Mouse (Mus musculus): ENCODE data around the gene Tmem9b. TPM values are rescaled to one million over a fixed set of nuclear protein-coding genes. Genes with fewer than 3 reads are reported as not detected.

The Tmem9b gene
- polyA plus RNA-seq (2014; fragmentation: Nextera tagmentation; extraction: Ambion mirVana): 58.9 and 61.9 TPM in 2 replicates

DNA sequence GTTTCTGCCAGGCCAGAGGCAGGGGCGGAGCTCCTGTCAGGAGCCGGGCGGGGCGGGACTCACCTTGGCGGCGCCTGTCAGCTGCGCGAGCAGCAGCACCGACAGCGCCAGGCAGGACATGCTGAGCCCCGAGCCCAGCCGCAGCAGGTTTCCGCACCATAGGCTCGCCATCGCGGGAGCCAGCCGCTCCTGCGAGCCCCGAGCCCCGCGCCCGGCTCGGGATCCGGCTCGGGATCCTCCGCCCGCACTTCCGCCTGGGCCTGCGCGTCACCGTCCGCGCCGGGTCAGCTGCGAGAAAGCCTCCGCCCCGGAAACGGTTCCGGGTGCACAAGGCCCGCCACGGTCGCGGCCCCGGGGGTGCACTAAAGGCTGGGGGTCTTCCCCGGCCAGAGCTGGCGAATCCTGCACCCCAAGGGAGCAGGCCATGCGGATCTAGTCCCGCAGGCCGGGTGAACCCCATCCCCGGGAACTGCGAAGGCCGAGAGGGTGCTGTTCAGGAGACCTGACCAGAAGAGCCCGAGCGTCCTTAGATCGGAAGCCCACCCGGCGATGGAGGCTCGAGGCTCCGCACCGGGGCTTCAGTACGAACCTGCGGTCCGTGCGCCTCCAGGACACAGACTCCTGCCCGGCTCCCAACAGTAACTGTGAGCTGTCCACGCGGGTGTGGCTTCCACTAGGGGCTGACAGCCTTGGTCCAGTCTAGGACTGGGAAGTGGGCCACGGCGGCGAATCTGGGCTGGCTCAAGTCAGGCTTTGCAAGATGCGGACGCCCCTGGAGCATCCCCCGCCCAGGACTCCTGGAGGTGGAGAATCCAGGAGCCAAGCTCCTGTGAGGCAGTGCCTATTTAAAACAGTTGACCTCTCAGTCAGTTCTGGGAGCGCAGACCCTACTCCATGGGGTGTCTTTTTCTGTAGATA, at the start of gene Tmem9b:
Gene Tmem9b, minus strand, starts transcription at position 868 of the 918 bp plus-strand sequence.
- H3K4me3 ChIP-seq (ENCODE audit: low read depth, low read length): peak within 1 kb of the TSS; percentile 82
- peak within 1 kb of the TSS; percentile 87 for H3K4me2 ChIP-seq
- H3K27ac ChIP-seq (ENCODE audit: low read depth, low read length): peak within 1 kb of the TSS; percentile 70
- H3K27me3 ChIP-seq (ENCODE audit: control insufficient read depth, insufficient read depth, low read length): no peaks in the 10 kb centered on the region
- ATAC-seq (replicated peaks; ENCODE audit: insufficient number of reproducible peaks, low FRiP score, low TSS enrichment): peak; percentile 85
- 0% methylated on average over 73 of the region's 74 CpGs for WGBS (ENCODE audit: insufficient replicate concordance)
- H3K36me3 ChIP-seq (ENCODE audit: control insufficient read depth, insufficient read depth, low read length): no peaks in the 10 kb centered on the region; the same call in 1 of the 2 replicates
- no peaks in the 10 kb centered on the region for H3K9me3 ChIP-seq (replicated peaks; ENCODE audit: control insufficient read depth, low read length)
- peak within 1 kb of the TSS; percentile 90 for H3K9ac ChIP-seq (ENCODE audit: low read depth, low read length)
- H3K4me1 ChIP-seq (ENCODE audit: control insufficient read depth, insufficient read depth, low read length): 0 out of 2 replicates have a peak, but pooled peaks cover 6% of the 10 kb centered on the region

DNA sequence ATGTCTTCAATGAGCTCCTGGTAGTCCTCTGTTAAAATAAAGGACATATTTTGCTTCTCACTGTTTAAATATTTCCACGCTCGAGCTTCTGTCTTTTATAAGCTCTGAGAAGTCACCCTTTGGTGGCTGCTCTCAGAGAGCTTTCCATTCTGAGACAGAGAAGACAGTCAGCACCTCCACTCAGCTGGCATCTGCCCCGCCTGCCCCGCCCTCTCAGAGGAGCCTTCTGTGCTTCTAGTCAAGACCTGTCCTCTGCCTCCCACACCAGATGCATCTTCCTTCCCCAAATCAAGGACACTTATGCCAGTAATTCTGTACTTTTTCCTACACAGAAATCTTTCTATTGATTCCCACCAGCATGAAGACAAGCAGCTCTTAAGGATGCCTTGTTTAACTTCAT, 48.0 kb upstream of the Tmem9b start:
- H3K27ac ChIP-seq (ENCODE audit: low read depth, low read length): no peak overlapping the region
- no peak overlapping the region for H3K4me3 ChIP-seq (ENCODE audit: low read depth, low read length)
- no peaks in the 10 kb centered on the region for H3K9me3 ChIP-seq (replicated peaks; ENCODE audit: control insufficient read depth, low read length)
- no peaks in the 10 kb centered on the region for H3K27me3 ChIP-seq (ENCODE audit: control insufficient read depth, insufficient read depth, low read length)
- no peaks in the 10 kb centered on the region for H3K36me3 ChIP-seq (ENCODE audit: control insufficient read depth, insufficient read depth, low read length)
- no peak overlapping the region for H3K4me2 ChIP-seq
- no peak overlapping the region for H3K9ac ChIP-seq (ENCODE audit: low read depth, low read length)
- peaks cover 4% of the 10 kb centered on the region; the same call in 1 of the 2 replicates for H3K4me1 ChIP-seq (ENCODE audit: control insufficient read depth, insufficient read depth, low read length)
- 84% methylated on average over 4 of the region's 4 CpGs for WGBS (ENCODE audit: insufficient replicate concordance)
- no peak for ATAC-seq (replicated peaks; ENCODE audit: insufficient number of reproducible peaks, low FRiP score, low TSS enrichment)

DNA sequence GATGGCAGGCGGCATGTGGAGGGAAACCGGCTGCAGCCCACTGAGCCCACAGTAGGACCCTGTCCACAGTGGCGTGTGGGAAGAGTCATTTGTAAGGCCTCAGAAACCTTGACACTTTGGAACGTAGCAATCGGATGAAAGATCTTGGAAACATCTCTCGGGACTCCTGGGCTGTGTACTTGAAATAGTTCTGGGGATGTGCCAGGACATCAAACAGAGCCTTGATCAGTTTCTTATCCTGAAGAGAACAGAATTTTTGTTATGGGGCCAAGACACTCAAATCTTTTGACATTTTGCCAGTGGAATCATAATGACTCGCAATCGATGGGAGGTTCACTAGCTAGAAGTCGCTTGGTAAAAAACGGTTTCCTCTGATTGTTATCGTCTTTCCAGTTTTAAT, 46.5 kb upstream of the Tmem9b start:
- Histone ChIP-seq H3K4me3 (ENCODE audit: low read depth, low read length) (no peak overlapping the region), H3K4me2 (no peak overlapping the region), H3K9ac (ENCODE audit: low read depth, low read length) (no peak overlapping the region), H3K36me3 (ENCODE audit: control insufficient read depth, insufficient read depth, low read length) (no peaks in the 10 kb centered on the region), H3K9me3 (replicated peaks; ENCODE audit: control insufficient read depth, low read length) (no peaks in the 10 kb centered on the region), H3K4me1 (ENCODE audit: control insufficient read depth, insufficient read depth, low read length) (peaks cover 10% of the 10 kb centered on the region), H3K27me3 (ENCODE audit: control insufficient read depth, insufficient read depth, low read length) (no peaks in the 10 kb centered on the region), H3K27ac (ENCODE audit: low read depth, low read length) (no peak overlapping the region)
- WGBS (ENCODE audit: insufficient replicate concordance): 83% methylated on average over 11 of the region's 11 CpGs
- ATAC-seq (replicated peaks; ENCODE audit: insufficient number of reproducible peaks, low FRiP score, low TSS enrichment): no peak

DNA sequence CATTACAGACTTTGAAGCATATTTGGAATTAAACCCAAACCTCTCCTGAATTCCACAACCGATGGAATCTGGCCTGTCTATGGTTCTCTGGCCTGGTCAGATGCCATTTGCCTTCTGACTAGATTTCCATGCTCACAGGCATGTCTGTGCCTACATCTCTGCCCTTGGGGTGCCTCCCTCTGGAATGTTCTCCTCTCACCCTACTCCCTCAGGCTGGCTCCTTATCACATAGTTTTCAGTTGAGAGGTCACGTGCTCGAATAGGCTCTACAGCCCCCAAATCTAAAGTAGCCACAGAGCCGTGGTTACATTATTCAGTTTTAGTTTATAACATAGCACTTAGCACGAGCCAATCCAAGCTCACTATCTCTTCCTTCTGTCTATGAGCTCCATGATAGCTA, 42.9 kb upstream of the Tmem9b start:
- ATAC-seq (replicated peaks; ENCODE audit: insufficient number of reproducible peaks, low FRiP score, low TSS enrichment): no peak
- Histone ChIP-seq H3K4me1 (ENCODE audit: control insufficient read depth, insufficient read depth, low read length) (peaks cover 10% of the 10 kb centered on the region), H3K36me3 (ENCODE audit: control insufficient read depth, insufficient read depth, low read length) (no peaks in the 10 kb centered on the region), H3K27ac (ENCODE audit: low read depth, low read length) (0 out of 2 replicates have a peak overlapping the region, but pooled peaks have one; percentile 35), H3K4me3 (ENCODE audit: low read depth, low read length) (no peak overlapping the region), H3K9ac (ENCODE audit: low read depth, low read length) (no peak overlapping the region), H3K4me2 (peak overlapping the region; percentile 4), H3K27me3 (ENCODE audit: control insufficient read depth, insufficient read depth, low read length) (no peaks in the 10 kb centered on the region), H3K9me3 (replicated peaks; ENCODE audit: control insufficient read depth, low read length) (no peaks in the 10 kb centered on the region)
- WGBS (ENCODE audit: insufficient replicate concordance): 42% methylated on average over 5 of the region's 5 CpGs

DNA sequence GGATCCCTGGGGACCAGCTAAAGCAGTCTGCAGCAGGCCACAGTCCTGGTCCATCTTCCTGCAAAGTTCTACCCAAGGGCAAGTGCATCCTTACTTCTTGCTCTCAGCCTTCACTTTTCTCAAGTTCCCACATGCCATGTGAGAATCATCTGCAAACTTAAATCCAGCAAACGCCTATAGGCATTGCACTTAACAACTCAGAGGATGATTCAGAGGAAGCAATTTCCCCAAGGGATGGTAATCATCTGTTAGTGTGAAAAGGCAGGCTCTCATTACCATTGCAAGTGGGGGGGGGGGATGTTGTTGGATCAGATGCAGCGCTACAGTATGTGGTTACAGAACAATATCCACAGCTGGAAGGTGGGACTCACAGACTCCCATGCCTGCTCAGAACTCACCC, 41.9 kb upstream of the Tmem9b start:
- no peak for ATAC-seq (replicated peaks; ENCODE audit: insufficient number of reproducible peaks, low FRiP score, low TSS enrichment)
- Histone ChIP-seq H3K4me1 (ENCODE audit: control insufficient read depth, insufficient read depth, low read length) (peaks cover 10% of the 10 kb centered on the region), H3K4me2 (no peak overlapping the region), H3K9ac (ENCODE audit: low read depth, low read length) (no peak overlapping the region), H3K4me3 (ENCODE audit: low read depth, low read length) (no peak overlapping the region), H3K27me3 (ENCODE audit: control insufficient read depth, insufficient read depth, low read length) (no peaks in the 10 kb centered on the region), H3K36me3 (ENCODE audit: control insufficient read depth, insufficient read depth, low read length) (no peaks in the 10 kb centered on the region), H3K9me3 (replicated peaks; ENCODE audit: control insufficient read depth, low read length) (no peaks in the 10 kb centered on the region), H3K27ac (ENCODE audit: low read depth, low read length) (no peak overlapping the region)
- WGBS (ENCODE audit: insufficient replicate concordance): 70% methylated on average over 2 of the region's 2 CpGs

DNA sequence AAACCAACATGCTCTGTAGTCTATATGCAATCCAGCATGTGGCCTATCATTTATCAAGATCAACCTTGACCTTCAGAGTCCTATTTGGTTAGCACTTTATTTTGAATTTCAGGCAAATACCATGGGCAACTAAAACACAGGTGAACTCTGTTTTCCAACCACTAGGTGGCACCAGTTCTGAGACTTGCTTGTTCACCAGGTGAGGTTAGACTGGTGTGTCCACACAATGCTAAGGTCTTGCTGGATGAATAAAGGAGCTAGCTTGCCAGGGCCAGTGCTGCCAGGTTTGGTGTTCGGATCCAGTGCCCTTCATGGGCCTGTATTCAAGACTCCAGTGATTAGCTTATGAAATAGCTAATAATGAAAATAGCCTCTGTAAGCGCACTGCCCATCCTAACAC, 40.1 kb upstream of the Tmem9b start:
- no peak overlapping the region for H3K9ac ChIP-seq (ENCODE audit: low read depth, low read length)
- H3K36me3 ChIP-seq (ENCODE audit: control insufficient read depth, insufficient read depth, low read length): no peaks in the 10 kb centered on the region
- WGBS (ENCODE audit: insufficient replicate concordance): 62% methylated on average over 2 of the region's 2 CpGs
- no peak overlapping the region for H3K4me2 ChIP-seq
- H3K4me3 ChIP-seq (ENCODE audit: low read depth, low read length): no peak overlapping the region
- no peaks in the 10 kb centered on the region for H3K9me3 ChIP-seq (replicated peaks; ENCODE audit: control insufficient read depth, low read length)
- no peak for ATAC-seq (replicated peaks; ENCODE audit: insufficient number of reproducible peaks, low FRiP score, low TSS enrichment)
- peaks cover 10% of the 10 kb centered on the region for H3K4me1 ChIP-seq (ENCODE audit: control insufficient read depth, insufficient read depth, low read length)
- no peak overlapping the region for H3K27ac ChIP-seq (ENCODE audit: low read depth, low read length)
- no peaks in the 10 kb centered on the region for H3K27me3 ChIP-seq (ENCODE audit: control insufficient read depth, insufficient read depth, low read length)

DNA sequence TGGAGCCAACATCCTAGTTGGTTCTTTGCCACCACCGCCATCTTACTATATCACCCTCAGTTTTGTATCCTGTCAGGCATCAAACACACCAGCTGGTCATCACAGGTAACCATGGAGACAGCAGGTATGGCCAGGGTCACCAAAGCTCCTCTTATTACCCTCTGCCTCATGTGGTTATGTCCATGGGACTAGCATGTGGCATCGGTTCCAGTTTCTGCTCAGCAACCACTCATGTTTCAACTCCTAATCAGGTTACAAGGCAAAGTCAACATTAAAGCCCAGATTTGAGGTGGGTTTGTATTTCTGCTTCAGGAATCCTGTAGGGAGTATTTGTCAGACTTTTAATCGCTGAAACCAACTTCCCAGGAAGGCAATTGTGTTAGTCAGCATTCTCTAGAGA, 38.1 kb upstream of the Tmem9b start:
- Histone ChIP-seq H3K27me3 (ENCODE audit: control insufficient read depth, insufficient read depth, low read length) (no peaks in the 10 kb centered on the region), H3K27ac (ENCODE audit: low read depth, low read length) (no peak overlapping the region), H3K4me1 (ENCODE audit: control insufficient read depth, insufficient read depth, low read length) (peaks cover 8% of the 10 kb centered on the region), H3K36me3 (ENCODE audit: control insufficient read depth, insufficient read depth, low read length) (no peaks in the 10 kb centered on the region), H3K9me3 (replicated peaks; ENCODE audit: control insufficient read depth, low read length) (no peaks in the 10 kb centered on the region), H3K4me2 (no peak overlapping the region), H3K9ac (ENCODE audit: low read depth, low read length) (no peak overlapping the region), H3K4me3 (ENCODE audit: low read depth, low read length) (no peak overlapping the region)
- 59% methylated on average over 3 of the region's 3 CpGs for WGBS (ENCODE audit: insufficient replicate concordance)
- ATAC-seq (replicated peaks; ENCODE audit: insufficient number of reproducible peaks, low FRiP score, low TSS enrichment): no peak

DNA sequence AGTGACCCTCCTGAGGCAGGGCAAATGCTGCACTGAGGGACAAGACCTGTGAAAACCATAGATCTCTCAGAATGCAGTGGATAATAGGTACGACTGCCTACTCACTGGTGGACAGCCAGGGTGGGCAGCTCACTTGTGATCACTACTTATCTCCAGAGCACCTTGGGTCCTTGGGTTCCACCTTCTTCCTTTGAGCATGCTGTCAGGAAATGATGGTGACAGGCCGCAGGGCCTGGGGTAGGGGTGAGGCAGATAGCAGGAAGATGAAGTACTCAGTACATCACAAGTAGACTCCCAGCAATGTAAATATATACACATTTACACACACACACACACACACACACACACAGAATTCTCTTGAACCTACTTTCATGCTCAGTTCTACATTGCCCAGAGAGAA, 35.2 kb upstream of the Tmem9b start:
- WGBS (ENCODE audit: insufficient replicate concordance): 76% methylated on average over 2 of the region's 2 CpGs
- no peaks in the 10 kb centered on the region for H3K4me1 ChIP-seq (ENCODE audit: control insufficient read depth, insufficient read depth, low read length)
- H3K27ac ChIP-seq (ENCODE audit: low read depth, low read length): no peak overlapping the region
- no peak overlapping the region for H3K9ac ChIP-seq (ENCODE audit: low read depth, low read length)
- H3K36me3 ChIP-seq (ENCODE audit: control insufficient read depth, insufficient read depth, low read length): no peaks in the 10 kb centered on the region
- no peak for ATAC-seq (replicated peaks; ENCODE audit: insufficient number of reproducible peaks, low FRiP score, low TSS enrichment)
- no peaks in the 10 kb centered on the region for H3K9me3 ChIP-seq (replicated peaks; ENCODE audit: control insufficient read depth, low read length)
- no peak overlapping the region for H3K4me2 ChIP-seq
- H3K27me3 ChIP-seq (ENCODE audit: control insufficient read depth, insufficient read depth, low read length): peaks cover 5% of the 10 kb centered on the region; the same call in 1 of the 2 replicates
- no peak overlapping the region for H3K4me3 ChIP-seq (ENCODE audit: low read depth, low read length)

Measured in heart, embryonic 11.5 days (tissue).